Mouse (Mus musculus): ENCODE data around the gene Sord. TPM values are rescaled to one million over a fixed set of nuclear protein-coding genes. Genes with fewer than 3 reads are reported as not detected.
"Not testable (repeated sequence)": the region's sequence is repeated elsewhere in the genome, so short reads cannot be mapped to it uniquely, and the experiment has no call there.

Sord gene
- polyA plus RNA-seq, 1 experiment from 2014 or later: 45.0 TPM

GRCm38 (mm10) chr2:122210534-122211228, 23.9 kb upstream of the Sord start:
- no peak overlapping the region for H3K27ac ChIP-seq (ENCODE audit: low read depth, low read length)
- no peak for ATAC-seq (replicated peaks; ENCODE audit: insufficient number of reproducible peaks, low FRiP score, low TSS enrichment)
- no peak overlapping the region for H3K9ac ChIP-seq (ENCODE audit: low read depth, low read length)
- WGBS (ENCODE audit: insufficient replicate concordance): 73% methylated on average over 3 of the region's 3 CpGs
- H3K36me3 ChIP-seq (ENCODE audit: control insufficient read depth, insufficient read depth, low read length): no peaks in the 10 kb centered on the region
- no peak overlapping the region for H3K4me3 ChIP-seq (ENCODE audit: low read depth, low read length)
- no peaks in the 10 kb centered on the region for H3K9me3 ChIP-seq (replicated peaks; ENCODE audit: control insufficient read depth, low read length)
- no peaks in the 10 kb centered on the region for H3K27me3 ChIP-seq (ENCODE audit: control insufficient read depth, insufficient read depth, low read length)
- no peak overlapping the region for H3K4me2 ChIP-seq
- no peaks in the 10 kb centered on the region for H3K4me1 ChIP-seq (ENCODE audit: control insufficient read depth, insufficient read depth, low read length)

- WGBS (ENCODE audit: insufficient replicate concordance): 60% methylated on average over 4 of the region's 4 CpGs
- H3K36me3 ChIP-seq (ENCODE audit: control insufficient read depth, insufficient read depth, low read length); H3K9me3 ChIP-seq (replicated peaks; ENCODE audit: control insufficient read depth, low read length); ATAC-seq (replicated peaks; ENCODE audit: insufficient number of reproducible peaks, low FRiP score, low TSS enrichment); H3K9ac ChIP-seq (ENCODE audit: low read depth, low read length); H3K27ac ChIP-seq (ENCODE audit: low read depth, low read length); H3K27me3 ChIP-seq (ENCODE audit: control insufficient read depth, insufficient read depth, low read length); H3K4me2 ChIP-seq; H3K4me3 ChIP-seq (ENCODE audit: low read depth, low read length); H3K4me1 ChIP-seq (ENCODE audit: control insufficient read depth, insufficient read depth, low read length): not testable (repeated sequence)
These were observed 17.5 kb upstream of the Sord start for GRCm38 (mm10) chr2:122217075-122217474.

- no peaks in the 10 kb centered on the region for H3K9me3 ChIP-seq (replicated peaks; ENCODE audit: control insufficient read depth, low read length)
- WGBS (ENCODE audit: insufficient replicate concordance): 78% methylated on average over 2 of the region's 2 CpGs
- H3K27ac ChIP-seq (ENCODE audit: low read depth, low read length): no peak overlapping the region
- no peak overlapping the region for H3K9ac ChIP-seq (ENCODE audit: low read depth, low read length)
- 0 out of 2 replicates have a peak, but pooled peaks cover 2% of the 10 kb centered on the region for H3K4me1 ChIP-seq (ENCODE audit: control insufficient read depth, insufficient read depth, low read length)
- no peaks in the 10 kb centered on the region for H3K27me3 ChIP-seq (ENCODE audit: control insufficient read depth, insufficient read depth, low read length)
- ATAC-seq (replicated peaks; ENCODE audit: insufficient number of reproducible peaks, low FRiP score, low TSS enrichment): no peak
- H3K4me2 ChIP-seq: no peak overlapping the region
- H3K36me3 ChIP-seq (ENCODE audit: control insufficient read depth, insufficient read depth, low read length): no peaks in the 10 kb centered on the region
- H3K4me3 ChIP-seq (ENCODE audit: low read depth, low read length): no peak overlapping the region
These were observed 16.3 kb upstream of the Sord start for GRCm38 (mm10) chr2:122218234-122218633.

- Histone ChIP-seq H3K27me3 (ENCODE audit: control insufficient read depth, insufficient read depth, low read length) (no peaks in the 10 kb centered on the region), H3K27ac (ENCODE audit: low read depth, low read length) (no peak overlapping the region), H3K4me2 (no peak overlapping the region), H3K9ac (ENCODE audit: low read depth, low read length) (no peak overlapping the region), H3K9me3 (replicated peaks; ENCODE audit: control insufficient read depth, low read length) (no peaks in the 10 kb centered on the region), H3K4me1 (ENCODE audit: control insufficient read depth, insufficient read depth, low read length) (0 out of 2 replicates have a peak, but pooled peaks cover 2% of the 10 kb centered on the region), H3K4me3 (ENCODE audit: low read depth, low read length) (no peak overlapping the region), H3K36me3 (ENCODE audit: control insufficient read depth, insufficient read depth, low read length) (no peaks in the 10 kb centered on the region)
- WGBS (ENCODE audit: insufficient replicate concordance): 24% methylated on average over 4 of the region's 4 CpGs
- ATAC-seq (replicated peaks; ENCODE audit: insufficient number of reproducible peaks, low FRiP score, low TSS enrichment): no peak
These were observed 13.2 kb upstream of the Sord start for GRCm38 (mm10) chr2:122221378-122221777.

- no peak overlapping the region for H3K27ac ChIP-seq (ENCODE audit: low read depth, low read length)
- WGBS (ENCODE audit: insufficient replicate concordance): 20% methylated on average over 5 of the region's 5 CpGs
- no peaks in the 10 kb centered on the region for H3K36me3 ChIP-seq (ENCODE audit: control insufficient read depth, insufficient read depth, low read length)
- no peak overlapping the region for H3K9ac ChIP-seq (ENCODE audit: low read depth, low read length)
- ATAC-seq (replicated peaks; ENCODE audit: insufficient number of reproducible peaks, low FRiP score, low TSS enrichment): no peak
- no peaks in the 10 kb centered on the region for H3K27me3 ChIP-seq (ENCODE audit: control insufficient read depth, insufficient read depth, low read length)
- H3K4me2 ChIP-seq: no peak overlapping the region
- H3K4me3 ChIP-seq (ENCODE audit: low read depth, low read length): no peak overlapping the region
- 0 out of 2 replicates have a peak, but pooled peaks cover 2% of the 10 kb centered on the region for H3K4me1 ChIP-seq (ENCODE audit: control insufficient read depth, insufficient read depth, low read length)
- H3K9me3 ChIP-seq (replicated peaks; ENCODE audit: control insufficient read depth, low read length): no peaks in the 10 kb centered on the region
These were observed 12.8 kb upstream of the Sord start for GRCm38 (mm10) chr2:122221798-122222197.

- ATAC-seq (replicated peaks; ENCODE audit: insufficient number of reproducible peaks, low FRiP score, low TSS enrichment): no peak
- Histone ChIP-seq H3K36me3 (ENCODE audit: control insufficient read depth, insufficient read depth, low read length) (no peaks in the 10 kb centered on the region), H3K27ac (ENCODE audit: low read depth, low read length) (no peak overlapping the region), H3K4me3 (ENCODE audit: low read depth, low read length) (no peak overlapping the region), H3K9me3 (replicated peaks; ENCODE audit: control insufficient read depth, low read length) (no peaks in the 10 kb centered on the region), H3K27me3 (ENCODE audit: control insufficient read depth, insufficient read depth, low read length) (no peaks in the 10 kb centered on the region), H3K4me1 (ENCODE audit: control insufficient read depth, insufficient read depth, low read length) (0 out of 2 replicates have a peak, but pooled peaks cover 2% of the 10 kb centered on the region), H3K4me2 (no peak overlapping the region), H3K9ac (ENCODE audit: low read depth, low read length) (no peak overlapping the region)
- WGBS (ENCODE audit: insufficient replicate concordance): 76% methylated on average over 5 of the region's 5 CpGs
These were observed 12.3 kb upstream of the Sord start for GRCm38 (mm10) chr2:122222272-122222671.

GRCm38 (mm10) chr2:122223654-122224053, 10.9 kb upstream of the Sord start:
- Histone ChIP-seq H3K4me1 (ENCODE audit: control insufficient read depth, insufficient read depth, low read length) (0 out of 2 replicates have a peak, but pooled peaks cover 2% of the 10 kb centered on the region), H3K4me2 (no peak overlapping the region), H3K9me3 (replicated peaks; ENCODE audit: control insufficient read depth, low read length) (no peaks in the 10 kb centered on the region), H3K36me3 (ENCODE audit: control insufficient read depth, insufficient read depth, low read length) (no peaks in the 10 kb centered on the region), H3K4me3 (ENCODE audit: low read depth, low read length) (no peak overlapping the region), H3K27me3 (ENCODE audit: control insufficient read depth, insufficient read depth, low read length) (no peaks in the 10 kb centered on the region), H3K9ac (ENCODE audit: low read depth, low read length) (no peak overlapping the region), H3K27ac (ENCODE audit: low read depth, low read length) (no peak overlapping the region)
- ATAC-seq (replicated peaks; ENCODE audit: insufficient number of reproducible peaks, low FRiP score, low TSS enrichment): no peak

GRCm38 (mm10) chr2:122230395-122230794, 4.2 kb upstream of the Sord start:
- Histone ChIP-seq H3K4me3 (ENCODE audit: low read depth, low read length) (no peak overlapping the region), H3K4me2 (no peak overlapping the region), H3K9me3 (replicated peaks; ENCODE audit: control insufficient read depth, low read length) (no peaks in the 10 kb centered on the region)

GRCm38 (mm10) chr2:122231616-122232015, 2.9 kb upstream of the Sord start:
- no peak for ATAC-seq (replicated peaks; ENCODE audit: insufficient number of reproducible peaks, low FRiP score, low TSS enrichment)
- Histone ChIP-seq H3K4me1 (ENCODE audit: control insufficient read depth, insufficient read depth, low read length) (peaks cover 3% of the 10 kb centered on the region; the same call in 1 of the 2 replicates), H3K4me3 (ENCODE audit: low read depth, low read length) (no peak overlapping the region), H3K4me2 (no peak overlapping the region), H3K9ac (ENCODE audit: low read depth, low read length) (no peak overlapping the region), H3K27me3 (ENCODE audit: control insufficient read depth, insufficient read depth, low read length) (no peaks in the 10 kb centered on the region), H3K27ac (ENCODE audit: low read depth, low read length) (no peak overlapping the region), H3K36me3 (ENCODE audit: control insufficient read depth, insufficient read depth, low read length) (no peaks in the 10 kb centered on the region), H3K9me3 (replicated peaks; ENCODE audit: control insufficient read depth, low read length) (no peaks in the 10 kb centered on the region)
- 82% methylated on average over 9 of the region's 9 CpGs for WGBS (ENCODE audit: insufficient replicate concordance)

More at GRCm38 (mm10) chr2:122230395-122230794, 4.2 kb upstream of the Sord start:
- no peaks in the 10 kb centered on the region for H3K27me3 ChIP-seq (ENCODE audit: control insufficient read depth, insufficient read depth, low read length)
- H3K36me3 ChIP-seq (ENCODE audit: control insufficient read depth, insufficient read depth, low read length): no peaks in the 10 kb centered on the region
- H3K27ac ChIP-seq (ENCODE audit: low read depth, low read length): no peak overlapping the region
- H3K4me1 ChIP-seq (ENCODE audit: control insufficient read depth, insufficient read depth, low read length): peaks cover 3% of the 10 kb centered on the region; the same call in 1 of the 2 replicates
- no peak overlapping the region for H3K9ac ChIP-seq (ENCODE audit: low read depth, low read length)
- WGBS (ENCODE audit: insufficient replicate concordance): 80% methylated on average over 6 of the region's 6 CpGs
- ATAC-seq (replicated peaks; ENCODE audit: insufficient number of reproducible peaks, low FRiP score, low TSS enrichment): no peak

All from heart, embryonic 11.5 days (tissue).